Mouse (Mus musculus) T-helper 2 cell (primary cell): ENCODE measurements around the gene Rnaseh2a.

Source experiments
- in situ Hi-C: fragments of 300-600 bp; cut with MboI, MseI; formaldehyde crosslinking; loops from one replicate; pipeline ENCODE4 v1.15.1; 2025; ENCODE audit warnings: high pct_unique_total_duplicates

The Rnaseh2a gene

DNA sequence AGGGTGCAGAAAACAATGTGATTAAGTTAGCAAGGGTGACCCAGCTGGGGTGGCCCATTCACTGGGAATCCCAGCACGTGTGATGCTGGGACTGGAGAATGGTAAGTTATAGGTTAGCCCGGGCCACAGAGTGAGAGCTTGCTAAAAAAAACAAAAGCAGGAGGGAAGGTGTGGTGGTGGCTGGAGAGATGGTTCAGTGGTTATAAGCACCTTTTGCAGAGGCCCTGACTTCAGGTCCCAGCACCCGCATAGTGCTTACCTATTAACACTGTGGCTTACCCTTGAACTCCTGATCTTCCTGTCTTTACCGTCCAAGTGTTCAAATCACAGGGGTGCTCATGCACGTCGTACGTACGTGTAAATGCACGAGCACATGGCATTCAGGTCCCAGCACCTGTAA lies 62.5 kb downstream of the Rnaseh2a start:
- in situ Hi-C loops, result no loop called here
